Mouse (Mus musculus) layer of hippocampus, postnatal 14 days (tissue): ENCODE measurements around the gene Has1. TPM values are rescaled to one million over a fixed set of nuclear protein-coding genes. Genes with fewer than 3 reads are reported as not detected.

Experiments
- DNase-seq, 2 experiments: peaks; one replicate each; pipeline ENCODE4 v3.0.0; 2021 to 2022; ENCODE audit warnings: low spot score in 2 of 2, mixed read lengths in 1 of 2
- microRNA-seq, 2 experiments: library from miRNA; unstranded; fragments of <30 nt; microRNA quantifications; one replicate each; pipeline ENCODE4 v1.2.0; 2021
- total RNA-seq, 2 experiments: library from RNA; stranded (reverse); gene quantifications; 2 replicates each; pipeline ENCODE4 v1.2.3; 2021

Has1 gene
- total RNA-seq, 2 experiments from 2014 or later: 0.25 to 0.45 TPM

DNA sequence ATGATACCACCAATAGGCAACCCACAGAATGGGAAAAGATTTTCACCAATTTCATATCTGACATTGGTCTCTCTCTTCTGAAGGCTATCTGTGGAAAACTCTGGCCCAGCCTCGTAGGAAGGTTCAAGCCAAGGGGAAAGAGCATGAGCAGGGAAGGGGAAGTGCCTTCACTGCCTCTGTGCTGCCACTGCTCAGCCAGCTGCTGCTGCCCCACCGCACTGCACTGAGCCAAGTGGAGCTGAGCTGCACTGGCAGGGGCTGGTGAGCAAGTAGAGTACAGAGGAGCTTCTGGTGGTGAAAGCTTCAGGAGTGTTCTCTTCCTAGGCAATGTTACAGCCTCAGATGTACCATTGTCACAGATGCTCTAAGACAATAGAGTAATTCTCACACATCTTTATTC lies 59.5 kb downstream of the Has1 start:
- DNase-seq: no peak

Small RNA genes within 50 kb of the gene (microRNA-seq; reads per million reads assigned to microRNA genes)
- gene Gm25927: 0 reads per million in 2 experiments
- 9,899 to 10,841 reads per million in 2 experiments for gene Mir125a
- 7,886 to 15,175 reads per million in 2 experiments for gene Mir99b
- gene Mirlet7e: 0 reads per million in 2 experiments

Other genes with a start within 250 kb of the Has1 start
- 10 to 100 TPM; 91.2 to 95.3 TPM for gene Lnpep, start 230.2 kb downstream of the Has1 start, total RNA-seq
- not detected for gene Vmn2r90, start 151.5 kb downstream of the Has1 start, total RNA-seq
- 100 to 1,000 TPM in 1 of 2 experiments, 10 to 100 TPM in 1; 91.4 to 104 TPM for gene Spaca6, start 28.0 kb downstream of the Has1 start, total RNA-seq
- gene Fpr1, start 28.7 kb upstream of the Has1 start, total RNA-seq: not detected
- not detected for gene Fpr2, start 32.6 kb upstream of the Has1 start, total RNA-seq
- not detected for gene Fpr3, start 32.6 kb upstream of the Has1 start, total RNA-seq
- gene Fpr-rs4, start 166.5 kb upstream of the Has1 start, total RNA-seq: not detected
- under 1 TPM; 0.05 to 0.09 TPM for gene Vmn2r124, start 194.2 kb upstream of the Has1 start, total RNA-seq
- gene Vmn2r91, start 229.8 kb upstream of the Has1 start, total RNA-seq: not detected